Mouse (Mus musculus): ENCODE measurements at regions not wholly inside any gene's neighbourhood (a gene's known extent, or its start where the extent isn't known, plus 50 kb on each side); places are given as distances from the start of the nearest gene placed in this dataset.

DNA sequence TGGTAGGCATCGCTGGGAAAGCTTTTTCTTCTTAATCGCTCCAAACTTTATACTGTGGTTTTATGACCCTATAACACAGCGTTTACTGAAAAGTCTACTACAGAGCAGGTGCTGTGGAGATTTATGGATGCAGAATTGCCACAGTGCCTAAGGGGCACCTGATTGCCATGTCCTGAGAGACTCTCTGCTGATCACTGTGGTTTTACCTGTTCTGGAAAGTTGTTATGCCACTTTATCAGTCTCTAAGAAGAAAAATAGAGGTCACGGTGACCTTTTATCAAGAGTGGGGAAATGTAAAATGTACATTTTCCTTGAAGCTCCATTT is 250.0 kb downstream of the Trib2 start:
- H3K27ac ChIP-seq (ENCODE audit: low read depth, low read length), result peak overlapping the region; percentile 58; the same call in 1 of the 2 replicates
- H3K4me1 ChIP-seq (ENCODE audit: control insufficient read depth, insufficient read depth, low read length), result peaks cover 4% of the 10 kb centered on the region; the same call in 1 of the 2 replicates
- H3K4me3 ChIP-seq (ENCODE audit: low read depth, low read length), result no peak overlapping the region
- H3K27me3 ChIP-seq (ENCODE audit: control insufficient read depth, insufficient read depth, low read length), result no peaks in the 10 kb centered on the region
- WGBS (ENCODE audit: insufficient replicate concordance), result 59% methylated on average over 4 of the region's 4 CpGs
- H3K4me2 ChIP-seq, result no peak overlapping the region
- ATAC-seq (replicated peaks; ENCODE audit: insufficient number of reproducible peaks, low FRiP score, low TSS enrichment), result no peak
- no peaks in the 10 kb centered on the region for H3K36me3 ChIP-seq (ENCODE audit: control insufficient read depth, insufficient read depth, low read length)
- no peak overlapping the region for H3K9ac ChIP-seq (ENCODE audit: low read depth, low read length)
- H3K9me3 ChIP-seq (replicated peaks; ENCODE audit: control insufficient read depth, low read length), result no peaks in the 10 kb centered on the region

DNA sequence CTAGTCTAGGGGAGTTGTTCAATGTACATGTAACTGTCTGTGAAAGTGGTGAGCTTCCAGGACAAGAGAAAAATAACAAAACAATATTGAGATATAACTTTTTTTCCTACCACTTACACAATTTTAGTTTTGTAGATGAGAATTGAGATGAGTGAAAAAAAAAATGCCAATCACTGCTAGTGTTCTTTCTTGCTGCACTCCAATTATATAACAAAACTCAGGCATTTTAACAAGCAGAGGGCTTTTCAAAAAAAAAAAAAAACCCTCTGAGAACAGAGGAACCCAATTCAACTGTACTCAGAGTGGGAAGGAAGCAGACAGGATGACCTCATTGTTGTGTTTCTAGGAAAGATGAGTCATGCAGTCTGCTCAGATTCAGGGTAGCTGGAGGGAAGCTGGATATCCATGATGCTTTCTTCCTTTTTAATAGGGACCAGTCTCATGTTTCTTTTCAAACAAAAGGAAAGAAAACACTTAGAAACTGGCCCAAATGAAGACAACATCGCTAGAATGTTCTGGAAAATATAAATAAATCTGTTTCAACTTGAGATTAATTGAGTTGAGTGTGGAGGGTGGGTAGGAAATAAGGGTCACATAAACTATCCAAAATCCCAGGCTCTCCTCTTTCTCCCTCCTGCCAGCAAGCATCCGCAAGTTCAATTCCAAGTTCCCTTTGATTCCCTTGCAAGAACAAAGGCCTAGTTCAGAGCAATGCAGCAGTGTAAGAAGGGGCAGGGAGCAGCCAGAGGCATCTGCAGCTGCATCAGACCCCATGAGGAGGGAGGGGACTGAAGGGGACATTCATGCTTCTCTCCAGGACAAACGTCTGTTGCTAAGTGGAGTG is 250.6 kb downstream of the Trib2 start:
- peak overlapping the region; percentile 58 for H3K27ac ChIP-seq (ENCODE audit: low read depth, low read length)
- H3K4me2 ChIP-seq, result no peak overlapping the region
- WGBS (ENCODE audit: insufficient replicate concordance), result 35% methylated on average over 3 of the region's 3 CpGs
- no peaks in the 10 kb centered on the region for H3K27me3 ChIP-seq (ENCODE audit: control insufficient read depth, insufficient read depth, low read length)
- H3K4me1 ChIP-seq (ENCODE audit: control insufficient read depth, insufficient read depth, low read length), result peaks cover 4% of the 10 kb centered on the region; the same call in 1 of the 2 replicates
- no peak overlapping the region for H3K4me3 ChIP-seq (ENCODE audit: low read depth, low read length)
- 0 out of 2 replicates have a peak, but pooled peaks have one; percentile 65 for ATAC-seq (replicated peaks; ENCODE audit: insufficient number of reproducible peaks, low FRiP score, low TSS enrichment)
- no peak overlapping the region for H3K9ac ChIP-seq (ENCODE audit: low read depth, low read length)
- H3K36me3 ChIP-seq (ENCODE audit: control insufficient read depth, insufficient read depth, low read length), result no peaks in the 10 kb centered on the region
- H3K9me3 ChIP-seq (replicated peaks; ENCODE audit: control insufficient read depth, low read length), result no peaks in the 10 kb centered on the region

DNA sequence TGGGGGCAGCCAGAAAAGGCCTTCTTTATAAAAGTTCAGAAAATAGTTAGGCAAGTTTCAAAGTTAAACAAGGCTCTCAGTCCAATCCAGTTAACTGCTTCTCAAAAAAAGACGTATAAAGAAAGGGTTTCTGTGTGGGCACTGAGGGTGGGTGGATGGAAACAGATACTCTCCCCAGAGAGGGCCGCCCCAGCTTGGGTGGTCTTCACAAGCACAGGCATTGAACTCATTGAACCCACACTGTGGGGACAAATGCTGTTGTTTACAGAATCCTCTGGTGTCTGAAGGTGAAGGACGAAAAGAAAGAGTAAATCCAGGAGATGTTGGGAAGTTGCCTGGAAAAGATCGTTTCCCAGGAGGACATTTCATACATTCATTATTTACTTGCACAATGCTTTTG is 253.9 kb downstream of the Trib2 start:
- Histone ChIP-seq H3K36me3 (ENCODE audit: control insufficient read depth, insufficient read depth, low read length) (no peaks in the 10 kb centered on the region), H3K4me1 (ENCODE audit: control insufficient read depth, insufficient read depth, low read length) (peaks cover 4% of the 10 kb centered on the region; the same call in 1 of the 2 replicates), H3K9me3 (replicated peaks; ENCODE audit: control insufficient read depth, low read length) (no peaks in the 10 kb centered on the region), H3K4me3 (ENCODE audit: low read depth, low read length) (no peak overlapping the region), H3K4me2 (no peak overlapping the region), H3K27me3 (ENCODE audit: control insufficient read depth, insufficient read depth, low read length) (no peaks in the 10 kb centered on the region), H3K27ac (ENCODE audit: low read depth, low read length) (no peak overlapping the region), H3K9ac (ENCODE audit: low read depth, low read length) (no peak overlapping the region)
- ATAC-seq (replicated peaks; ENCODE audit: insufficient number of reproducible peaks, low FRiP score, low TSS enrichment), result no peak
- 65% methylated on average over 4 of the region's 4 CpGs for WGBS (ENCODE audit: insufficient replicate concordance)

DNA sequence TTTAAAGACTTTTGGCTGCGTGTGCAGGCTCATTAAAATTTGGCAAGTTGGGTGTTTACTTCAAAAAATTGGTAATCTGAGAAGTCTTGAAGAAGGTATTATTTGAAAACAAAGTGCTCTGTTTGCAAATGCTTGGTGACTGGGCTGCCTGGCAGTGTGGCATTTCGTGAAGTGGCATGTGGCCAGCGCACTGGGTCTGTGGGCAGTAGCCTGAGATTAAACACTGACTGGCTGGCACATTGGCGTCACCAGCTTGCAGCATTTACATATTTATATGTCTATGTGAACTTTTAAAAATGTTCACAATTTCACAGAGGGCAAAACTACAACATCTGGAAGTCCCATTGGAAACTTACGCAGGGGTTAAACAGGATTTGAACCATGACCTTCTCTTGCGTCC is 261.3 kb downstream of the Trib2 start:
- H3K4me1 ChIP-seq (ENCODE audit: control insufficient read depth, insufficient read depth, low read length), result no peaks in the 10 kb centered on the region

DNA sequence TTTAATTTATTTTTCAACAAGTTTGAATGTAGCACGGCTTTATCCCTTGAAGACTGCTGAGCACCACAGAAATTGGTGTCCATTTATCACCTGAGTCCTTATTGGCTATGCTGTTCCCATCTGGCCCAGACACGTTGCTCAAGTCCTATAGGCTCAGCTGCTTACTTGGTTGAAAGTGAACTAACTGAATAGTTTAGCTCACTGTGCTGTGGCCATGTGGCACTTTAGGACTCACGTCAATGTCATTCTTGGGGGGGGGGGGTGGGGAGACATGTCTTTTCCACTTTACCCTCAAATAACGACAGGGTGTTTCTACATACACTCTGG is 263.1 kb downstream of the Trib2 start:
- no peaks in the 10 kb centered on the region for H3K36me3 ChIP-seq (ENCODE audit: control insufficient read depth, insufficient read depth, low read length)
- 68% methylated on average over 4 of the region's 4 CpGs for WGBS (ENCODE audit: insufficient replicate concordance)
- H3K27me3 ChIP-seq (ENCODE audit: control insufficient read depth, insufficient read depth, low read length), result no peaks in the 10 kb centered on the region
- H3K4me2 ChIP-seq, result no peak overlapping the region
- no peak for ATAC-seq (replicated peaks; ENCODE audit: insufficient number of reproducible peaks, low FRiP score, low TSS enrichment)
- H3K4me1 ChIP-seq (ENCODE audit: control insufficient read depth, insufficient read depth, low read length), result no peaks in the 10 kb centered on the region
- no peak overlapping the region for H3K9ac ChIP-seq (ENCODE audit: low read depth, low read length)
- no peaks in the 10 kb centered on the region for H3K9me3 ChIP-seq (replicated peaks; ENCODE audit: control insufficient read depth, low read length)
- no peak overlapping the region for H3K27ac ChIP-seq (ENCODE audit: low read depth, low read length)
- H3K4me3 ChIP-seq (ENCODE audit: low read depth, low read length), result no peak overlapping the region

More for the DNA sequence above, 261.3 kb downstream of the Trib2 start:
- ATAC-seq (replicated peaks; ENCODE audit: insufficient number of reproducible peaks, low FRiP score, low TSS enrichment), result no peak
- no peak overlapping the region for H3K4me3 ChIP-seq (ENCODE audit: low read depth, low read length)
- no peak overlapping the region for H3K9ac ChIP-seq (ENCODE audit: low read depth, low read length)
- H3K27ac ChIP-seq (ENCODE audit: low read depth, low read length), result no peak overlapping the region
- H3K27me3 ChIP-seq (ENCODE audit: control insufficient read depth, insufficient read depth, low read length), result no peaks in the 10 kb centered on the region
- H3K4me2 ChIP-seq, result no peak overlapping the region
- no peaks in the 10 kb centered on the region for H3K36me3 ChIP-seq (ENCODE audit: control insufficient read depth, insufficient read depth, low read length)
- no peaks in the 10 kb centered on the region for H3K9me3 ChIP-seq (replicated peaks; ENCODE audit: control insufficient read depth, low read length)
- WGBS (ENCODE audit: insufficient replicate concordance), result 87% methylated on average over 6 of the region's 6 CpGs

DNA sequence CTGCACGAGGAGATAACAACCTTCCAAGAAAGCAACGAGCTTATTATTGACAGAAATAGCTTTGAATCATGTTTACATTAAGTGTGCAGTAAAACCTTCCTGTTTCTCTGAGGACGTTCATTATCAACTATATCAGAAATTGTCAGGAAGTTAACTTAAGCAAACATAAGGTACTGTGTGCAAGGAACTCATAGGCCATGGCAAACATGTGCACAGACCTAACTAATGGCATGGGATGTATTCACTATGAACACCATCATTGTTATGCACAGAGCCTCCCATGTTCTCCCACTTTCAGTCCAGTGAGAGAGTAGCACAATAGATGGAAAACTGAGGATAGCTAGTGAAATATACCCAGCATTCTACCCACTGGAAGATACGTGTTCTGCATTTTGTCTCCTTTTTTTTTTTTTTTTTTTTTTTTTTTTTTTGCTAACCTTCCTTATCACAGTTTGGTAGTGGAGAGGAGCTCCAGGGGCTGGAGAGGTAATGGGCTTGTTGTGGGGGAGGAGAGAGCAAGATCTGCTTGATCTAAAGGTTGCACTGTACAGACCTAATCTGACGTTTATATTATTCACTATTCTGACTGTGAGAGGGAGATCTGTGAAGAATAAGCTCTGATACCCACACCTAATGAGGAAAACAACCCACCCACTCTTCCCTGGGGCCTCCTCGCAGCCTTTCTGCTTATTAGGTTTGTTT is 263.6 kb downstream of the Trib2 start:
- no peaks in the 10 kb centered on the region for H3K4me1 ChIP-seq (ENCODE audit: control insufficient read depth, insufficient read depth, low read length)
- H3K36me3 ChIP-seq (ENCODE audit: control insufficient read depth, insufficient read depth, low read length), result no peaks in the 10 kb centered on the region
- no peak overlapping the region for H3K4me2 ChIP-seq
- H3K27me3 ChIP-seq (ENCODE audit: control insufficient read depth, insufficient read depth, low read length), result no peaks in the 10 kb centered on the region
- no peak overlapping the region for H3K4me3 ChIP-seq (ENCODE audit: low read depth, low read length)
- H3K9me3 ChIP-seq (replicated peaks; ENCODE audit: control insufficient read depth, low read length), result no peaks in the 10 kb centered on the region
- no peak for ATAC-seq (replicated peaks; ENCODE audit: insufficient number of reproducible peaks, low FRiP score, low TSS enrichment)
- no peak overlapping the region for H3K9ac ChIP-seq (ENCODE audit: low read depth, low read length)
- WGBS (ENCODE audit: insufficient replicate concordance), result 55% methylated on average over 6 of the region's 6 CpGs
- H3K27ac ChIP-seq (ENCODE audit: low read depth, low read length), result no peak overlapping the region

DNA sequence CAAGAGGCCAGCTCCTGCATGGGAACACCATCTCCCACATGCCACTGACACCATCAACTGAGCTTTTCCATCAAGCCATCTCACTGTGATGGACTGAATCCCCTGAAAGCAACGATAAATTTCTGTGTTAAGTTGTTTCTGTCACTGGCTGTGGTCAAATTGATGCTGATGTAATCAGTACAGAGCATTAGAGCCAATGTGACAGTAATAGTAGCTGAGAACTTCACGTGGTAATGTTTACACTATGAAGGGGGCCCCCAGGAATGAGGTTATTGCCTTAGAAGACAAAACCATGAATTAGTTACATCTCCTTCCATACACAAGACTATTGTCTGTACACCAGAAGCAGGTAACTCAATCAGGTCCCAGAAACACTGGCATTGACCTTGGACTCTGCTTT is 264.5 kb downstream of the Trib2 start:
- ATAC-seq (replicated peaks; ENCODE audit: insufficient number of reproducible peaks, low FRiP score, low TSS enrichment), result no peak
- no peaks in the 10 kb centered on the region for H3K9me3 ChIP-seq (replicated peaks; ENCODE audit: control insufficient read depth, low read length)
- no peaks in the 10 kb centered on the region for H3K36me3 ChIP-seq (ENCODE audit: control insufficient read depth, insufficient read depth, low read length)
- no peak overlapping the region for H3K4me2 ChIP-seq
- no peaks in the 10 kb centered on the region for H3K4me1 ChIP-seq (ENCODE audit: control insufficient read depth, insufficient read depth, low read length)
- H3K9ac ChIP-seq (ENCODE audit: low read depth, low read length), result no peak overlapping the region
- H3K4me3 ChIP-seq (ENCODE audit: low read depth, low read length), result no peak overlapping the region
- no peaks in the 10 kb centered on the region for H3K27me3 ChIP-seq (ENCODE audit: control insufficient read depth, insufficient read depth, low read length)
- H3K27ac ChIP-seq (ENCODE audit: low read depth, low read length), result no peak overlapping the region
- 77% methylated on average over 2 of the region's 2 CpGs for WGBS (ENCODE audit: insufficient replicate concordance)

DNA sequence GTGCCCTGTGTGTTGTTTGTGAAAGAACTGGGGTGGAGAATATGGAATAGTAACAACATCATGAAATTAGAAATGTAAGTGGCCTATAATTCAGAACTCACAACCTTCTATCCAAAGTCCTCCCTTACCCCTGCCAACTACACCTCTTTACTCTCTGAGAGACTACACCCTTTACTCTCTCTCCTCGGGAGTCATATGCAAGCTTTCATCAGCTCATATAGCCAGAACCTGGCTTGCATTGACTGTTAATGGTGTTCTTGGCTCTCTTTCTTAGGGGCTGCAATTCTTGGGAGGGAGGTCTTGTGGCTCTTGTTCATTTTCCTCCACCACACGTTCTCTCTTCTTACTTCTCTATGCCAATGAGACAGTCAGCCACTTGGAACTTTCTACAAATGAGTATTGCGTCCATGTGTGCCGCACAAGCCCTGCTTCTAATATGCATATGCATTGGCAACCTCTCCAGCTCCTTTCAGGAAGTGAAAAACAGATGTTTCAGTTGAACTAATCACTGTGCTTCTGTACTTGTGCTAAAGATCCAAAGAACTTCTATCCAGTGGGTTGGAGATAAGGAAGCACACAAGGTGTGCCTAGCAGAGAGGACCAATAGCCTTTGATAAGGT is 265.3 kb downstream of the Trib2 start:
- Histone ChIP-seq H3K9ac (ENCODE audit: low read depth, low read length) (no peak overlapping the region), H3K4me2 (no peak overlapping the region), H3K36me3 (ENCODE audit: control insufficient read depth, insufficient read depth, low read length) (no peaks in the 10 kb centered on the region), H3K4me1 (ENCODE audit: control insufficient read depth, insufficient read depth, low read length) (no peaks in the 10 kb centered on the region), H3K27me3 (ENCODE audit: control insufficient read depth, insufficient read depth, low read length) (no peaks in the 10 kb centered on the region), H3K4me3 (ENCODE audit: low read depth, low read length) (no peak overlapping the region), H3K9me3 (replicated peaks; ENCODE audit: control insufficient read depth, low read length) (no peaks in the 10 kb centered on the region), H3K27ac (ENCODE audit: low read depth, low read length) (no peak overlapping the region)
- WGBS (ENCODE audit: insufficient replicate concordance), result 72% methylated on average over 4 of the region's 4 CpGs
- no peak for ATAC-seq (replicated peaks; ENCODE audit: insufficient number of reproducible peaks, low FRiP score, low TSS enrichment)
